21 mouse cellular contexts compared by ENCODE assay signal in genomic region chr1:177557856-177558255, GRCm38 (mm10).
"Had no signal": no experiment of that assay in that cellular context is flagged by ENCODE, and none has a peak within 500 bp of the region (broad histone marks: within the 10 kb centered on the region; RNA-seq: fewer than 3 reads in every experiment).

No protein-coding gene starts in this region.

- H3K27me3 ChIP-seq: liver, embryonic 15.5 days; lung, embryonic 15.5 days; midbrain, embryonic 15.5 days; neural tube, embryonic 12.5 days; stomach, embryonic 15.5 days had no signal

- H3K4me1 ChIP-seq: stomach, embryonic 15.5 days had no signal

- DNase-seq: liver, postnatal 0 days; lung, adult 2 months; lung, postnatal 14 days; lung, postnatal 36 days; retina, postnatal 1 day; right cerebral cortex, adult 18-20 months; right cerebral cortex, postnatal 25 days; right cerebral cortex, postnatal 4 days; thymus, adult 18-20 months; thymus, postnatal 14 days; thymus, postnatal 36 days had no signal

- H3K4me3 ChIP-seq: liver, embryonic 15.5 days; lung, embryonic 15.5 days; megakaryocyte, embryonic 14.5 days; midbrain, embryonic 12.5 days; midbrain, embryonic 15.5 days; neural tube, embryonic 12.5 days; stomach, embryonic 15.5 days had no signal

- H3K36me3 ChIP-seq: liver, embryonic 15.5 days; lung, embryonic 15.5 days; midbrain, embryonic 12.5 days; midbrain, embryonic 15.5 days; neural tube, embryonic 12.5 days; stomach, embryonic 15.5 days had no signal

- H3K27ac ChIP-seq: liver, embryonic 15.5 days; lung, embryonic 15.5 days; macrophage; midbrain, embryonic 12.5 days; midbrain, embryonic 15.5 days; neural tube, embryonic 12.5 days; stomach, embryonic 15.5 days; stomach, postnatal 0 days had no signal

- H3K9me3 ChIP-seq: liver, embryonic 15.5 days; lung, embryonic 15.5 days; megakaryocyte, embryonic 14.5 days; midbrain, embryonic 12.5 days; midbrain, embryonic 15.5 days; neural tube, embryonic 12.5 days; stomach, embryonic 15.5 days had no signal

- H3K9ac ChIP-seq: liver, embryonic 15.5 days; liver, postnatal 0 days; lung, embryonic 15.5 days; midbrain, embryonic 12.5 days; midbrain, embryonic 15.5 days; neural tube, embryonic 12.5 days; stomach, embryonic 15.5 days had no signal

- H3K4me2 ChIP-seq: liver, embryonic 15.5 days; lung, embryonic 15.5 days; midbrain, embryonic 12.5 days; midbrain, embryonic 15.5 days; neural tube, embryonic 12.5 days; stomach, embryonic 15.5 days had no signal

- ATAC-seq: liver, postnatal 0 days; lung, postnatal 0 days; midbrain, embryonic 15.5 days had no signal
